Mouse (Mus musculus) hindbrain, postnatal 0 days (tissue): ENCODE data around the gene Agpat3. TPM values are rescaled to one million over a fixed set of nuclear protein-coding genes. Genes with fewer than 3 reads are reported as not detected.
A peak's percentile ranks its signal among the peaks of the same experiment; 100 is the strongest.

Experiments
- ATAC-seq: fragments of 200-750 bp; cut with Nextera tagmentation; 2 replicates; pipeline ENCODE4 v1.8.0; 2017; ENCODE audit warnings: mild to moderate bottlenecking, moderate TSS enrichment, moderate library complexity
- DNase-seq: peaks from one replicate; pipeline ENCODE4 v3.0.0-alpha.2; 2015; ENCODE audit warnings: low spot score
- H3K27ac ChIP-seq: fragments of 300-500 bp; sonication (generic); 2 replicates; pipeline ENCODE4 v1.5.1; 2014; ENCODE audit warnings: mild to moderate bottlenecking
- H3K27me3 ChIP-seq: fragments of 300-500 bp; sonication (generic); 2 replicates; pipeline ENCODE4 v1.6.1; 2014; ENCODE audit warnings: low read length, mixed read lengths; ENCODE audit not compliant: insufficient read depth
- H3K36me3 ChIP-seq: fragments of 300-500 bp; sonication (generic); 2 replicates; pipeline ENCODE4 v1.6.1; 2014; ENCODE audit warnings: low read length, mixed read lengths; ENCODE audit not compliant: insufficient read depth
- H3K4me1 ChIP-seq: fragments of 300-500 bp; sonication (generic); 2 replicates; pipeline ENCODE4 v1.6.1; 2014; ENCODE audit warnings: antibody characterized with exemption, low read length, mixed read lengths; ENCODE audit not compliant: insufficient read depth
- H3K4me2 ChIP-seq: fragments of 300-500 bp; sonication (generic); 2 replicates; pipeline ENCODE4 v1.6.1; 2014; ENCODE audit warnings: low read depth, mild to moderate bottlenecking, low read length, moderate library complexity, mixed read lengths
- H3K4me3 ChIP-seq: fragments of 300-500 bp; sonication (generic); 2 replicates; pipeline ENCODE4 v1.5.1; 2014; ENCODE audit warnings: low read length
- H3K9ac ChIP-seq: fragments of 300-500 bp; sonication (generic); replicated peaks from 2 replicates; pipeline ENCODE4 v1.6.1; 2014; ENCODE audit warnings: mild to moderate bottlenecking, low read length, moderate library complexity, mixed read lengths
- H3K9me3 ChIP-seq: fragments of 300-500 bp; sonication (generic); 2 replicates; pipeline ENCODE4 v1.6.1; 2016; ENCODE audit warnings: low read length, mixed read lengths
- CTCF ChIP-seq: IDR thresholded peaks from 2 replicates; pipeline ENCODE4 v1.5.1; 2016; ENCODE audit warnings: antibody characterized with exemption, control low read depth, low read depth
- WGBS: fragments of 180-500 bp; shearing (Covaris S2); extraction: QIAGEN DNeasy Blood & Tissue Kit; methylation state at CpG from one replicate; pipeline ENCODE4 v1.1.7; 2014; 5-methylcytosine and 5-hydroxymethylcytosine counted together
- polyA plus RNA-seq: library from polyadenylated mRNA; unstranded; fragments of >200 nt; fragmentation: Nextera tagmentation; extraction: Ambion mirVana; gene quantifications from 2 replicates; pipeline ENCODE4 v1.2.1, GENCODE M21; 2015
- total RNA-seq: library from RNA; depleted of rRNA; stranded (reverse); fragments of >200 nt; gene quantifications from 2 replicates; pipeline ENCODE4 v1.2.3, GENCODE M21; 2014

Agpat3 gene
- total and polyA plus RNA-seq, 2 experiments from 2014 or later, result 117 to 158 TPM

DNA sequence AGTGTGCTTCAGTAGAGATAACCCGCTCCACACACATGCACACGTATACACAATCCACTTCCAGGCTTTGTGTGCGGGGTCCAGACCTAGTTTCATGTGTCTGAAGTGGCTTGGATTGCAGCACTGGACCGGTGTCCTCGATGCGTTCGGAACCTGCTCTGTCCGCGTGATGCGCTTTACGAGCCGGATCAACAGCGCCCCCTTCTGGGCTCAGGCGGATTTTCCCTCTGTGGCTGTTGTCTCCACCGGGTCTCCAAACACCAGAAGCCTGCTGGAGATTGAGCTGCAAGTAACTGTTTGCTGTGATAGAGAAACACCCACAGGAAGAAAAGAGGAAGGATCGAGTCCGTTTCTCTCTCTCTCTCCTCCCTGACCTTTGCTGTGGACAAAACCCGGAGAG lies 39.8 kb upstream of the Agpat3 start:
- peaks cover 6% of the 10 kb centered on the region; the same call in 1 of the 2 replicates for H3K4me1 ChIP-seq
- H3K27ac ChIP-seq, result no peak overlapping the region
- H3K36me3 ChIP-seq, result no peaks in the 10 kb centered on the region
- no peak overlapping the region for H3K4me3 ChIP-seq
- no peak overlapping the region for H3K4me2 ChIP-seq
- H3K27me3 ChIP-seq, result peaks cover 5% of the 10 kb centered on the region; the same call in 1 of the 2 replicates
- peak; percentile 86 for DNase-seq
- peak; percentile 45; the same call in 1 of the 2 replicates for ATAC-seq
- no peak overlapping the region for H3K9ac ChIP-seq
- H3K9me3 ChIP-seq, result no peaks in the 10 kb centered on the region
- peak; percentile 94 for TF ChIP-seq CTCF
- WGBS, result 3% methylated on average over 18 of the region's 18 CpGs

DNA sequence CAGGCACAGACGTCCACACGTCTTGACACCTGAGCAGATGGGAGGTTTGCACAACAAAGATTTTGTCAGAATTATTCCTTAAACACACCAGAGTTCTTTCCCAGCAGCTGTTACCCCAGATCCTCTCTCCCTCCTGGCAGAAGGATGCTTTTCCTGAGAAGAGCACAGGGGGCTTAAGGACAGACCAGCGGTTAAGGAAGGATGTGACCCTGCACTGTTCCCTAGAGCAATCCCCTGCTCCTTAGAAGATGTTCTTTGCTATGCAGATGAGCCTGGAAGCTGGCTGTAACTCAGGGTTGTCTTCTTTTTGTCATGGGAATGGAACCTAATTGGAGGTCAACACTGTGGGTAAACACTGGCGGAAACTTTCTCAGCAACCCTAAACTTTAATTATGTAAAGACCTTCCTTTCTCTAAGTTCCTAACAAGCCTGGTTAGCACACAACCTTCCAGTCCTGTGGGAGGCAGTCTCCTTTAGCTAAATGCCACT lies 38.7 kb upstream of the Agpat3 start:
- H3K4me3 ChIP-seq, result no peak overlapping the region
- peaks cover 5% of the 10 kb centered on the region; the same call in 1 of the 2 replicates for H3K27me3 ChIP-seq
- no peaks in the 10 kb centered on the region for H3K9me3 ChIP-seq
- ATAC-seq (no peak), DNase-seq (no peak)
- no peaks in the 10 kb centered on the region for H3K36me3 ChIP-seq
- no peak overlapping the region for H3K4me2 ChIP-seq
- 17% methylated on average over 4 of the region's 4 CpGs for WGBS
- H3K9ac ChIP-seq, result no peak overlapping the region
- TF ChIP-seq CTCF, result no peak; the same call in 1 of the 2 replicates
- H3K27ac ChIP-seq, result no peak overlapping the region
- H3K4me1 ChIP-seq, result peaks cover 6% of the 10 kb centered on the region; the same call in 1 of the 2 replicates

DNA sequence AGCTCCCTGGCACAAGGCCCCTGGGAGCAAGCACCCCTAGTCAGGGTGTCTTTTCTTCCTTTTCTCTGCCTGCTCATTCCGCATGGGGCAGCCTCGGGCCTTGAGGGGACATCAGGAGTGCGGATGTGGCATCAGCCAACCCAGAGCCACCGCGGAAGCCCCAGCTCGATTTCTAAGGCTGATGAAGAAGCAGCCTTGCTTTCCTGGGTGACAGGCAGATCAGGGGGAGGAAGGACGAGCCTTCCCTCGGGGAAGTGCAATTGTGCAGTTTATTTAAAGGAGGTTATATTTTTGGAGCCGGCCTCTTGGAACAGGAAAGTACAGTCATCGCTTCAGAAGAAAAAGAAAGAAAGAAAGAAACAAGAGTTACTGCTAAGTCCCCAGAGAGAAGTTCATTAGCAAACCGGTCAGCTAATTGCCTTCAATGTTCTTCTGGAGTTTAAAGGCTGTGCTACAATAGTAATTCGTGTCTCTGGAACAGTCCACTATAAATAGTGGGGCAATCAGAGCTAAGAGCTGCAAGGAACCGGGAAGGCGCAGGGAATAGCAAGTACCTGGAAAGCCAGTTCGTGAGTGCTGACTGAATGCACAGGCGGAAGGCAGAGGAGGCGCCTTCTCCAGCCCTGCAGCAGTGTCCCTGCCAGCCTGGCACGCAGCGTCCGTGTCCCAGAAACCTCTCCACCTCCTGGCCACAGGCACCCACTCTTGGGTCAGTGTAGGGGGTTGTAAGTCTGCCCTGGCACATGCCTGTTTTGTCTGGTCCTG lies 36.1 kb upstream of the Agpat3 start:
- H3K9ac ChIP-seq, result no peak overlapping the region

DNA sequence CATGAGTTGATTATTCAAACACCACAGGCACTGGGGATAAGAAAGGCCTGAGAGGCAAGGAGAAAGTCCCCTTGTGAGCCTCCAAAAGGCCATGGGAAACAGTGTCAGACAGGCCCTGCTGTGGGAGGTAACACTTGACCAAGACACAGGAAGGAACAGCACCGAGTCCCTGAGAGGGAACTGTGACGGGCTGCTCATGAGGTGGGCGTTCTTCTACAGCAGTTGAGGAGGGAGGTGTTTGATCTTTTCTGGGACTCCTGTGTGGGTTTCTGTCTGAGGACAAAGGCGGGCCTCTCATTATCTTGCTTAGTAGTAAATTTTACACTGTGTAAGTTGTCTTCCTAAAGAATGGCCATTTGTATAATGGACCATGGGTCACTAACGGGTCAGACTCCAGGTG lies 33.2 kb upstream of the Agpat3 start:
- no peak for TF ChIP-seq CTCF
- 73% methylated on average over 5 of the region's 5 CpGs for WGBS
- no peak for ATAC-seq

More for the DNA sequence above, 36.1 kb upstream of the Agpat3 start:
- Histone ChIP-seq H3K27ac (peak overlapping the region; percentile 59; the same call in 1 of the 2 replicates), H3K36me3 (no peaks in the 10 kb centered on the region), H3K27me3 (peaks cover 5% of the 10 kb centered on the region; the same call in 1 of the 2 replicates), H3K4me3 (no peak overlapping the region), H3K4me2 (no peak overlapping the region; the same call in 1 of the 2 replicates), H3K4me1 (no peaks in the 10 kb centered on the region), H3K9me3 (no peaks in the 10 kb centered on the region)
- no peak for TF ChIP-seq CTCF
- peak; percentile 73 for ATAC-seq
- peak; percentile 53 for DNase-seq
- WGBS, result 57% methylated on average over 20 of the region's 20 CpGs

DNA sequence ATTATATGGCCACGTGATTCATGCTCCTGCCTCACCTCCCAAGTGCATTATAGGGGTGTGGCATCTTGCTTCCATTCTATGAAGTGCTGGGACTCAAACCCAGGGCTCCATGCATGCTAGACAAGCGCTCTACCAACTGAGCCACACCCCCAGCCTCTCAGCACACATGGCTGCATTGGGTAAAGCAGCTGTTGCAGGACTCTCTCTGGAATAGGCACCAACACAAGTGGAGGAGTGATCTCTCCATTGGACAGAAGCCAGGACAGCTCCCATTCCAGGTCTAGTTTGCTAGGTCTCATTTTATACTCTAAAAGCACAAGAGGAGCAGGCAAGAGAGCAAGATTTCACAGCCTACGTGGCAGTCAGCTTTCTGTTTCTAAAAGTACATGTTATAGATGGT lies 31.3 kb upstream of the Agpat3 start:
- ATAC-seq (no peak), DNase-seq (no peak)
- Histone ChIP-seq H3K27ac (no peak overlapping the region), H3K4me1 (no peaks in the 10 kb centered on the region), H3K4me3 (no peak overlapping the region), H3K4me2 (no peak overlapping the region), H3K36me3 (no peaks in the 10 kb centered on the region), H3K9me3 (no peaks in the 10 kb centered on the region), H3K27me3 (no peaks in the 10 kb centered on the region), H3K9ac (no peak overlapping the region)
- TF ChIP-seq CTCF, result no peak
- WGBS, result 79% methylated on average over 3 of the region's 3 CpGs

More for the DNA sequence above, 33.2 kb upstream of the Agpat3 start:
- H3K27ac ChIP-seq, result no peak overlapping the region
- no peaks in the 10 kb centered on the region for H3K27me3 ChIP-seq
- no peak overlapping the region for H3K4me2 ChIP-seq
- DNase-seq, result no peak
- no peak overlapping the region for H3K4me3 ChIP-seq
- H3K4me1 ChIP-seq, result no peaks in the 10 kb centered on the region
- no peak overlapping the region for H3K9ac ChIP-seq
- no peaks in the 10 kb centered on the region for H3K36me3 ChIP-seq
- no peaks in the 10 kb centered on the region for H3K9me3 ChIP-seq

DNA sequence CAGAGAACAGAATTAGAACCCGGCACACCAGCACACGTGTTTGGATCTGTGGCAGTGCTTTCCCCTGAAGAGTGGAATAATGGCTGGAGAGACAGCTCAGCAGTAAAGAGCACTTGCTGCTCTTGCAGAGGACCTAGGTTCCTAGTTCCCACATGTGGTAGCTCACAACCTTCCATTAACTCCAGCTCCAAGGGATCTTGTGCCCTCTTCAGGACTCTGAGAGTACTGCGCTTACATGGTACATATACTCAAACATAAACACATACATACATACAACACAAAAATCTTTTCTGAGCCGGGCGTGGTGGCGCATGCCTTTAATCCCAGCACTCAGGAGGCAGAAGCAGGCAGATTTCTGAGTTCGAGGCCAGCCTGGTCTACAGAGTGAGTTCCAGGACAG lies 26.2 kb upstream of the Agpat3 start:
- peak; percentile 7; the same call in 1 of the 2 replicates for TF ChIP-seq CTCF
- Histone ChIP-seq H3K4me3 (no peak overlapping the region), H3K27me3 (no peaks in the 10 kb centered on the region), H3K4me1 (no peaks in the 10 kb centered on the region), H3K4me2 (no peak overlapping the region), H3K9ac (no peak overlapping the region), H3K36me3 (no peaks in the 10 kb centered on the region), H3K27ac (no peak overlapping the region), H3K9me3 (no peaks in the 10 kb centered on the region)
- DNase-seq (no peak), ATAC-seq (no peak)
- 97% methylated on average over 7 of the region's 7 CpGs for WGBS
